Comparison of ENCODE assay signal across 10 mouse cellular contexts in the genomic region with DNA sequence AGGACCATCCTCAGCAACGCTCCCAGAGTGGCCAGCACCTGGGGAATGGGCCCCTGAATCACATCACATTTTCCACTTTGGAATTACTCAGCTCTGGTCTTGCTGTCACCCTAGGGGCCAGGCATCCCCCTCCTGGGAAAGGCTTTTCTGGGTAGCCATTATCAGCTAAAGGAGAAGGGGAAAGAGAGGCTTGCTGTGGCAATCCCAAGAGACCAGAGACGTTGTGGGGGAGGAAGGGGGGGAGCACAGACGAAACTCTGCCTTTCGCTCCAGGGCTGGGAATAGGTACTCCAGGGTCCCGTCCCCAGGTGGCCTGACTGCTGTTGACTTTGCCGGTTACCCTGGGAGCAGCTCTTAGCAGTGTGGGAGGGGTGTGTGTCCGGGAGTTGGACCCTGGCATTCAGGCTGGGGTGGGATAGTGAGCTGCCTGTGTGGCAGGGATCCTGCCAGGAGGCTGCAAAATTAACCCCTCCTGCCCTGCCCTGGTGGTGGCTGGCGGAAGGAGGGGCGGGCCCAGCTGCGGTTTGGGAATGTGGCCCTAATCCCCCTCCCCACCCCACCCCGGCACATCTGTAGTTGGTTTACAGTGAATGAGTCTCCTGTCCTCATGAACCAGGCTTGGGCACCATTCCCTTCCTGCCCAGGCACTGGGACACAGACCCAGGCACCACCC. TPM values are rescaled to one million over a fixed set of nuclear protein-coding genes. Genes with fewer than 3 reads are reported as not detected.
DNase-seq lines count a peak whose midpoint lies in the region; ATAC-seq lines count a peak whose summit lies in the region.
"Had no signal": no experiment of that assay in that cellular context is flagged by ENCODE, and none has a peak within 500 bp of the region (broad histone marks: within the 10 kb centered on the region; RNA-seq: fewer than 3 reads in every experiment).

No protein-coding gene starts in this region.

- 19% methylated on average over 11 of the region's 11 CpGs for WGBS in heart, embryonic 13.5 days
- WGBS in lung, embryonic 16.5 days = 25% methylated on average over 11 of the region's 11 CpGs
- WGBS in embryonic facial prominence, embryonic 13.5 days = 4% methylated on average over 11 of the region's 11 CpGs
- 21% methylated on average over 11 of the region's 11 CpGs for WGBS in neural tube, embryonic 15.5 days

- no peak for DNase-seq in heart, adult 8-10 months (ENCODE audit: low spot score)
- DNase-seq in lung, postnatal 14 days = no peak
- no peak for DNase-seq in left cerebral cortex, adult 8-10 months (ENCODE audit: low spot score in 2 of 2)
- DNase-seq: right cerebral cortex, postnatal 4 days had no signal

- H3K4me2 ChIP-seq in heart, embryonic 13.5 days = peak overlapping the region; percentile 94
- peak overlapping the region; percentile 74; the same call in 1 of the 2 replicates for H3K4me2 ChIP-seq in lung, embryonic 16.5 days (ENCODE audit: low read depth, low read length)
- H3K4me2 ChIP-seq in embryonic facial prominence, embryonic 13.5 days = peak overlapping the region; percentile 98
- peak overlapping the region; percentile 97 for H3K4me2 ChIP-seq in neural tube, embryonic 15.5 days

- no peaks in the 10 kb centered on the region for H3K9me3 ChIP-seq in heart, embryonic 13.5 days
- H3K9me3 ChIP-seq in lung, embryonic 16.5 days (ENCODE audit: control insufficient read depth, low read length) = no peaks in the 10 kb centered on the region
- H3K9me3 ChIP-seq in embryonic facial prominence, embryonic 13.5 days = no peaks in the 10 kb centered on the region
- H3K9me3 ChIP-seq in neural tube, embryonic 15.5 days (replicated peaks) = no peaks in the 10 kb centered on the region

- H3K9ac ChIP-seq in heart, embryonic 13.5 days = peak overlapping the region; percentile 85
- H3K9ac ChIP-seq in lung, embryonic 16.5 days (ENCODE audit: low read length) = peak overlapping the region; percentile 47; the same call in 1 of the 2 replicates
- H3K9ac ChIP-seq in embryonic facial prominence, embryonic 13.5 days = peak overlapping the region; percentile 97
- H3K9ac ChIP-seq in neural tube, embryonic 15.5 days (replicated peaks) = no peak overlapping the region

- H3K4me3 ChIP-seq in heart, embryonic 13.5 days = no peak overlapping the region
- 0 out of 2 replicates have a peak overlapping the region, but pooled peaks have one; percentile 1 for H3K4me3 ChIP-seq in lung, embryonic 16.5 days (ENCODE audit: low read length)
- H3K4me3 ChIP-seq in embryonic facial prominence, embryonic 13.5 days = peak overlapping the region; percentile 76
- H3K4me3 ChIP-seq in neural tube, embryonic 15.5 days (replicated peaks) = no peak overlapping the region

- peaks cover 28% of the 10 kb centered on the region for H3K4me1 ChIP-seq in heart, embryonic 13.5 days
- peaks cover 38% of the 10 kb centered on the region for H3K4me1 ChIP-seq in lung, embryonic 16.5 days (replicated peaks; ENCODE audit: control insufficient read depth, insufficient read depth, low read length)
- peaks cover 73% of the 10 kb centered on the region for H3K4me1 ChIP-seq in embryonic facial prominence, embryonic 13.5 days
- peaks cover 26% of the 10 kb centered on the region for H3K4me1 ChIP-seq in neural tube, embryonic 15.5 days

- H3K27ac ChIP-seq in heart, embryonic 13.5 days (replicated peaks) = peak overlapping the region; percentile 78
- peak overlapping the region; percentile 91 for H3K27ac ChIP-seq in lung, embryonic 16.5 days (ENCODE audit: low read length)
- H3K27ac ChIP-seq in embryonic facial prominence, embryonic 13.5 days = peak overlapping the region; percentile 99
- H3K27ac ChIP-seq in neural tube, embryonic 15.5 days (replicated peaks) = no peak overlapping the region; the same call in 1 of the 2 replicates

- H3K27me3 ChIP-seq in heart, embryonic 13.5 days (replicated peaks) = peaks cover 88% of the 10 kb centered on the region
- no peaks in the 10 kb centered on the region for H3K27me3 ChIP-seq in lung, embryonic 16.5 days (ENCODE audit: control insufficient read depth, insufficient read depth, low read depth, low read length)
- H3K27me3 ChIP-seq in embryonic facial prominence, embryonic 13.5 days = no peaks in the 10 kb centered on the region
- peaks cover 24% of the 10 kb centered on the region for H3K27me3 ChIP-seq in neural tube, embryonic 15.5 days (replicated peaks)
- H3K27me3 ChIP-seq: Patski had no signal

- ATAC-seq in heart, embryonic 13.5 days (ENCODE audit: extremely low read depth, insufficient number of reproducible peaks, low FRiP score, low TSS enrichment) = no peak
- peak; percentile 26 for ATAC-seq in lung, embryonic 16.5 days (ENCODE audit: low read depth)
- peak; percentile 60 for ATAC-seq in embryonic facial prominence, embryonic 13.5 days (ENCODE audit: insufficient number of reproducible peaks, insufficient read depth, low FRiP score, low TSS enrichment, low read depth)
- ATAC-seq in neural tube, embryonic 15.5 days (ENCODE audit: low FRiP score) = no peak
- ATAC-seq: Patski had no signal

- no peaks in the 10 kb centered on the region for H3K36me3 ChIP-seq in heart, embryonic 13.5 days
- H3K36me3 ChIP-seq in lung, embryonic 16.5 days (ENCODE audit: control insufficient read depth, insufficient read depth, low read length) = no peaks in the 10 kb centered on the region
- H3K36me3 ChIP-seq in embryonic facial prominence, embryonic 13.5 days = peaks cover 7% of the 10 kb centered on the region
- H3K36me3 ChIP-seq in neural tube, embryonic 15.5 days = no peaks in the 10 kb centered on the region

RNA-seq across cellular contexts. Expression of a gene that starts 1.4 kb away (rescaled TPM):
- 9.0 and 9.1 TPM in 2 replicates for polyA plus RNA-seq in heart, embryonic 13.5 days (2015; fragmentation: Nextera tagmentation; extraction: Ambion mirVana)
- total RNA-seq in heart, adult 8-10 months (2022) = 10 to 100 TPM; 15.3 to 20.6 (median 17.3) TPM
- polyA plus RNA-seq in lung, embryonic 16.5 days (2015; fragmentation: Nextera tagmentation; extraction: Ambion mirVana) = 46.7 and 46.9 TPM in 2 replicates
- polyA plus RNA-seq in embryonic facial prominence, embryonic 13.5 days (2015; fragmentation: Nextera tagmentation; extraction: Ambion mirVana) = 135 and 143 TPM in 2 replicates
- 7.8 and 11.9 TPM in 2 replicates for polyA plus RNA-seq in neural tube, embryonic 15.5 days (2015; fragmentation: Nextera tagmentation; extraction: Ambion mirVana)
- 10 to 100 TPM; 13.5 to 16.8 (median 16.3) TPM for total RNA-seq in left cerebral cortex, adult 8-10 months (2022)

RNA-seq across cellular contexts. Expression of a gene that starts 11.6 kb away (rescaled TPM):
- polyA plus RNA-seq in heart, embryonic 13.5 days (2015; fragmentation: Nextera tagmentation; extraction: Ambion mirVana) = not detected in 2 replicates
- not detected for total RNA-seq in heart, adult 8-10 months (2022)
- 0.34 and 0.57 TPM in 2 replicates for polyA plus RNA-seq in lung, embryonic 16.5 days (2015; fragmentation: Nextera tagmentation; extraction: Ambion mirVana)
- 1.9 and 2.3 TPM in 2 replicates for polyA plus RNA-seq in embryonic facial prominence, embryonic 13.5 days (2015; fragmentation: Nextera tagmentation; extraction: Ambion mirVana)
- 0.09 TPM in 1 of 2 replicates, not detected in the other for polyA plus RNA-seq in neural tube, embryonic 15.5 days (2015; fragmentation: Nextera tagmentation; extraction: Ambion mirVana)
- total RNA-seq in left cerebral cortex, adult 8-10 months (2022) = not detected
- total RNA-seq: liver, adult 2 months had no signal

RNA-seq across cellular contexts. Expression of a gene that starts 20.5 kb away (rescaled TPM):
- polyA plus RNA-seq in heart, embryonic 13.5 days (2015; fragmentation: Nextera tagmentation; extraction: Ambion mirVana) = 46.1 and 46.7 TPM in 2 replicates
- 10 to 100 TPM; 17.4 to 20.8 (median 18.7) TPM for total RNA-seq in heart, adult 8-10 months (2022)
- polyA plus RNA-seq in lung, embryonic 16.5 days (2015; fragmentation: Nextera tagmentation; extraction: Ambion mirVana) = 58.3 and 61.1 TPM in 2 replicates
- polyA plus RNA-seq in embryonic facial prominence, embryonic 13.5 days (2015; fragmentation: Nextera tagmentation; extraction: Ambion mirVana) = 60.3 and 67.3 TPM in 2 replicates
- polyA plus RNA-seq in neural tube, embryonic 15.5 days (2015; fragmentation: Nextera tagmentation; extraction: Ambion mirVana) = 59.5 and 62.7 TPM in 2 replicates
- total RNA-seq in left cerebral cortex, adult 8-10 months (2022) = 10 to 100 TPM; 38.3 to 48.5 (median 42.1) TPM

RNA-seq across cellular contexts. Expression of a gene that starts 27.0 kb away (rescaled TPM):
- polyA plus RNA-seq in heart, embryonic 13.5 days (2015; fragmentation: Nextera tagmentation; extraction: Ambion mirVana) = 0.46 and 0.78 TPM in 2 replicates
- total RNA-seq in heart, adult 8-10 months (2022) = 1 to 10 TPM in 2 of 4 experiments, under 1 TPM in 2; 0.82 to 3.2 (median 1.5) TPM
- 3.0 and 3.9 TPM in 2 replicates for polyA plus RNA-seq in lung, embryonic 16.5 days (2015; fragmentation: Nextera tagmentation; extraction: Ambion mirVana)
- polyA plus RNA-seq in embryonic facial prominence, embryonic 13.5 days (2015; fragmentation: Nextera tagmentation; extraction: Ambion mirVana) = 3.0 and 3.3 TPM in 2 replicates
- polyA plus RNA-seq in neural tube, embryonic 15.5 days (2015; fragmentation: Nextera tagmentation; extraction: Ambion mirVana) = 1.1 and 11.0 TPM in 2 replicates
- total RNA-seq in left cerebral cortex, adult 8-10 months (2022) = 1 to 10 TPM in 2 of 4 experiments, under 1 TPM in 2; 0.23 to 2.9 (median 1.7) TPM

RNA-seq across cellular contexts. Expression of a gene that starts 37.3 kb away (rescaled TPM):
- polyA plus RNA-seq in heart, embryonic 13.5 days (2015; fragmentation: Nextera tagmentation; extraction: Ambion mirVana) = 18.9 and 19.3 TPM in 2 replicates
- 1 to 10 TPM in 1 of 4 experiments, under 1 TPM in 3; 0.38 to 1.1 (median 0.93) TPM for total RNA-seq in heart, adult 8-10 months (2022)
- polyA plus RNA-seq in lung, embryonic 16.5 days (2015; fragmentation: Nextera tagmentation; extraction: Ambion mirVana) = 27.3 and 30.6 TPM in 2 replicates
- polyA plus RNA-seq in embryonic facial prominence, embryonic 13.5 days (2015; fragmentation: Nextera tagmentation; extraction: Ambion mirVana) = 25.3 and 26.4 TPM in 2 replicates
- 2.8 and 6.3 TPM in 2 replicates for polyA plus RNA-seq in neural tube, embryonic 15.5 days (2015; fragmentation: Nextera tagmentation; extraction: Ambion mirVana)
- total RNA-seq in left cerebral cortex, adult 8-10 months (2022) = 1 to 10 TPM in 3 of 4 experiments, under 1 TPM in 1; 0.91 to 1.5 (median 1.2) TPM

Comparison
In these comparisons a context has a peak if more than half of its experiments do, and no peak if none do; other contexts are left out.
1. ATAC-seq: peak in lung, embryonic 16.5 days (single experiment) and embryonic facial prominence, embryonic 13.5 days (single experiment); none in heart, embryonic 13.5 days (single experiment) and neural tube, embryonic 15.5 days (single experiment).
2. H3K4me3 ChIP-seq: peak in lung, embryonic 16.5 days (single experiment) and embryonic facial prominence, embryonic 13.5 days (single experiment); none in heart, embryonic 13.5 days (single experiment) and neural tube, embryonic 15.5 days (single experiment).
3. Peak in every context shown above with its lines, with median percentiles within 50 percentile points of each other: H3K4me2 ChIP-seq.